Mouse (Mus musculus) heart, embryonic 11.5 days (tissue): ENCODE data around the gene Knstrn. TPM values are rescaled to one million over a fixed set of nuclear protein-coding genes. Genes with fewer than 3 reads are reported as not detected.

Source experiments
- ATAC-seq: fragments of 200-750 bp; cut with Nextera tagmentation; replicated peaks from 2 replicates; pipeline ENCODE4 v1.8.0; 2017; ENCODE audit warnings: moderate library complexity; ENCODE audit not compliant: insufficient number of reproducible peaks, low FRiP score, low TSS enrichment
- H3K27ac ChIP-seq: fragments of 300-500 bp; sonication (generic); 2 replicates; pipeline ENCODE4 v1.5.1; 2014; ENCODE audit warnings: mild to moderate bottlenecking, low read depth, low read length
- H3K27me3 ChIP-seq: fragments of 300-500 bp; sonication (generic); 2 replicates; pipeline ENCODE4 v1.6.1; 2014; ENCODE audit warnings: mild to moderate bottlenecking, low read length, mixed read lengths; ENCODE audit not compliant: control insufficient read depth, insufficient read depth
- H3K36me3 ChIP-seq: fragments of 300-500 bp; sonication (generic); 2 replicates; pipeline ENCODE4 v1.6.1; 2014; ENCODE audit warnings: mild to moderate bottlenecking, low read length, moderate library complexity, mixed read lengths; ENCODE audit not compliant: control insufficient read depth, insufficient read depth
- H3K4me1 ChIP-seq: fragments of 300-500 bp; sonication (generic); 2 replicates; pipeline ENCODE4 v1.6.1; 2014; ENCODE audit warnings: low read length; ENCODE audit not compliant: control insufficient read depth, insufficient read depth
- H3K4me2 ChIP-seq: fragments of 300-500 bp; sonication (generic); 2 replicates; pipeline ENCODE4 v1.6.1; 2014; ENCODE audit warnings: mild to moderate bottlenecking, moderate library complexity
- H3K4me3 ChIP-seq: fragments of 300-500 bp; sonication (generic); 2 replicates; pipeline ENCODE4 v1.5.1; 2014; ENCODE audit warnings: low read depth, low read length
- H3K9ac ChIP-seq: fragments of 300-500 bp; sonication (generic); 2 replicates; pipeline ENCODE4 v1.6.1; 2014; ENCODE audit warnings: mild to moderate bottlenecking, low read depth, low read length, moderate library complexity
- H3K9me3 ChIP-seq: fragments of 300-500 bp; sonication (generic); replicated peaks from 2 replicates; pipeline ENCODE4 v1.6.1; 2016; ENCODE audit warnings: low read length; ENCODE audit not compliant: control insufficient read depth
- WGBS: fragments of 180-500 bp; shearing (Covaris S2); extraction: QIAGEN DNeasy Blood & Tissue Kit; methylation state at CpG from one replicate; pipeline ENCODE4 v1.1.7; 2014; ENCODE audit not compliant: insufficient replicate concordance; 5-methylcytosine and 5-hydroxymethylcytosine counted together
- polyA plus RNA-seq: library from polyadenylated mRNA; unstranded; fragments of >200 nt; fragmentation: Nextera tagmentation; extraction: Ambion mirVana; gene quantifications from 2 replicates; pipeline ENCODE4 v1.2.1, GENCODE M21; 2014

Gene Knstrn
- polyA plus RNA-seq, 1 experiment from 2014 or later: 135 TPM

GRCm38 (mm10) chr2:118897392-118897791 is 83.6 kb downstream of the Knstrn start:
- WGBS: 5% methylated on average over 7 of the region's 7 CpGs
- H3K27me3 ChIP-seq: peaks cover 78% of the 10 kb centered on the region
- H3K36me3 ChIP-seq: no peaks in the 10 kb centered on the region
- no peaks in the 10 kb centered on the region for H3K9me3 ChIP-seq
- peaks cover 20% of the 10 kb centered on the region for H3K4me1 ChIP-seq
- H3K4me2 ChIP-seq: peak overlapping the region; percentile 72
- H3K9ac ChIP-seq: no peak overlapping the region
- H3K4me3 ChIP-seq: peak overlapping the region; percentile 54
- no peak overlapping the region for H3K27ac ChIP-seq
- no peak for ATAC-seq

GRCm38 (mm10) chr2:118897808-118898207 is 84.0 kb downstream of the Knstrn start:
- peaks cover 22% of the 10 kb centered on the region for H3K4me1 ChIP-seq
- peaks cover 75% of the 10 kb centered on the region for H3K27me3 ChIP-seq
- H3K36me3 ChIP-seq: no peaks in the 10 kb centered on the region
- WGBS: 1% methylated on average over 11 of the region's 11 CpGs
- no peak overlapping the region for H3K27ac ChIP-seq
- 0 out of 2 replicates have a peak overlapping the region, but pooled peaks have one; percentile 54 for H3K4me3 ChIP-seq
- no peak for ATAC-seq
- H3K9me3 ChIP-seq: no peaks in the 10 kb centered on the region
- no peak overlapping the region for H3K9ac ChIP-seq
- no peak overlapping the region; the same call in 1 of the 2 replicates for H3K4me2 ChIP-seq

GRCm38 (mm10) chr2:118898771-118899170 is 85.0 kb downstream of the Knstrn start:
- Histone ChIP-seq H3K4me3 (no peak overlapping the region), H3K4me2 (no peak overlapping the region), H3K9me3 (no peaks in the 10 kb centered on the region), H3K27ac (no peak overlapping the region), H3K36me3 (no peaks in the 10 kb centered on the region), H3K4me1 (peaks cover 30% of the 10 kb centered on the region), H3K9ac (no peak overlapping the region), H3K27me3 (peaks cover 67% of the 10 kb centered on the region)
- no peak for ATAC-seq
- WGBS: 0% methylated on average over 4 of the region's 4 CpGs

GRCm38 (mm10) chr2:118899306-118899705 is 85.5 kb downstream of the Knstrn start:
- H3K36me3 ChIP-seq: no peaks in the 10 kb centered on the region

GRCm38 (mm10) chr2:118899981-118900825 is 86.4 kb downstream of the Knstrn start, which contains the start of gene Bahd1:
Gene Bahd1, plus strand, starts transcription at chr2:118900377.
- Histone ChIP-seq H3K9me3 (no peaks in the 10 kb centered on the region), H3K9ac (peak within 1 kb of the TSS; percentile 67), H3K4me3 (peak within 1 kb of the TSS; percentile 95), H3K27ac (peak within 1 kb of the TSS; percentile 81; the same call in 1 of the 2 replicates), H3K4me2 (peak within 1 kb of the TSS; percentile 94), H3K4me1 (peaks cover 30% of the 10 kb centered on the region), H3K27me3 (peaks cover 56% of the 10 kb centered on the region), H3K36me3 (no peaks in the 10 kb centered on the region)
- under 1% methylated on average over 32 of the region's 32 CpGs for WGBS
- ATAC-seq: no peak

More at GRCm38 (mm10) chr2:118899306-118899705, 85.5 kb downstream of the Knstrn start:
- ATAC-seq: no peak
- Histone ChIP-seq H3K9ac (no peak overlapping the region), H3K4me3 (no peak overlapping the region), H3K4me2 (no peak overlapping the region), H3K9me3 (no peaks in the 10 kb centered on the region), H3K27me3 (peaks cover 63% of the 10 kb centered on the region), H3K27ac (no peak overlapping the region), H3K4me1 (peaks cover 30% of the 10 kb centered on the region)
- 9% methylated on average over 7 of the region's 7 CpGs for WGBS

- Histone ChIP-seq H3K4me2 (peak overlapping the region; percentile 94), H3K27me3 (peaks cover 50% of the 10 kb centered on the region), H3K36me3 (no peaks in the 10 kb centered on the region), H3K9me3 (no peaks in the 10 kb centered on the region), H3K4me1 (peaks cover 30% of the 10 kb centered on the region), H3K27ac (no peak overlapping the region), H3K9ac (peak overlapping the region; percentile 67), H3K4me3 (peak overlapping the region; percentile 95)
- under 1% methylated on average over 11 of the region's 11 CpGs for WGBS
- no peak for ATAC-seq
Observed at GRCm38 (mm10) chr2:118900826-118901140, 87.0 kb downstream of the Knstrn start.

GRCm38 (mm10) chr2:118901175-118902031 is 87.6 kb downstream of the Knstrn start:
- Histone ChIP-seq H3K4me3 (peak overlapping the region; percentile 95), H3K36me3 (no peaks in the 10 kb centered on the region), H3K27me3 (peaks cover 44% of the 10 kb centered on the region), H3K4me1 (peaks cover 29% of the 10 kb centered on the region), H3K9ac (peak overlapping the region; percentile 83), H3K27ac (peak overlapping the region; percentile 81), H3K4me2 (peak overlapping the region; percentile 94), H3K9me3 (no peaks in the 10 kb centered on the region)
- ATAC-seq: peak; percentile 93
- WGBS: under 1% methylated on average over 96 of the region's 120 CpGs
